Mouse (Mus musculus): Measurements from ENCODE around the gene Tmem209.

Gene Tmem209

DNA sequence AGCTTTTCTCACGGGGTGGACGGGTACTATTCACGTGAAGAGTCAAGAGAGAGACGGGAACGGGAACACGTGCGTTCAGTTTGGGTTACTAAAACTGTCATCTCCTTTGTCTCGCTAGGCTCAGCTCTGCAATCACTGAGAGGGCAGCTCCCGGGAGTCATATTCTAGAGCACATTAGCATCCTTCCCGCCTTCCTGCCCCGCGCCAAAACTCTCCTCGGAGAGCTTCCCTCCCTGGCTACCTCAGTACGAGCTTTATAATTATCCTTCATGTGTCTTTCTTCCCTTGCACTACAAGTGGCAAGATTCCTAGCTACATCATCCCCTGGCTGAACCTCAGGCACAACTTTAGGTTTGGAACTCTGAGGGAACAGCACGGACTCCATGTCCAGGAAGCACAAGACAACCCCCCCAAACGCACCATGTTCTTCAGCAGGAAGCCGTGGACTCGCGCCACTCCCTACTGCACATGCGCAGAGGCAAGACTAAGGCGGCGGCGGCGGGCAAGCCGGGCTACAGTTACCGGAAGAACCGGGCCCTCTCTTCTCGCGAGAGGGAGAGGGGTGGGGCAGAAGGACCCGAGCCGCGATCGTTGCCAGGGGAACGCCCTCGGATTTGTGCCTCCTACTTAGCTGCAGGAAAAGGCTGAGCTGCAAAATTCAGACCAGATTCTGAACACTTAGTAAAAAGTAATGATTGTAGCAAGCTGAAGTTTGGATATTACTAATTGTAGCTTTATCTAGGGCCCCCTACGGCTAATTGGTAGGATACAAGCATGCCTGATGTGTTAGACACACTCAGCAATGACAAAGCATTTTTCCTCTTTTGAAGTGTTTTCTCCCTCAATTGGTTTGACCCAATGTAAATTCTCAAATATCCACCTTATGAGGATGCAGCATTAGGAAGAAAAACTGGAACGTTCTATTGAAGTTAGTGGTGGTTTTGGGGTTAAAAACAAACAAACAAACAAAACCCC lies at the start of gene Tmem209, which contains the start of gene Ssmem1:
TSS of gene Tmem209 (minus strand) at position 519 of the 975 bp plus-strand sequence.
TSS of gene Ssmem1 (plus strand) at position 585 of the 975 bp plus-strand sequence.
- DNase-seq (ENCODE audit: low spot score in 2 of 2) = peak; percentile 98 to 99

DNA sequence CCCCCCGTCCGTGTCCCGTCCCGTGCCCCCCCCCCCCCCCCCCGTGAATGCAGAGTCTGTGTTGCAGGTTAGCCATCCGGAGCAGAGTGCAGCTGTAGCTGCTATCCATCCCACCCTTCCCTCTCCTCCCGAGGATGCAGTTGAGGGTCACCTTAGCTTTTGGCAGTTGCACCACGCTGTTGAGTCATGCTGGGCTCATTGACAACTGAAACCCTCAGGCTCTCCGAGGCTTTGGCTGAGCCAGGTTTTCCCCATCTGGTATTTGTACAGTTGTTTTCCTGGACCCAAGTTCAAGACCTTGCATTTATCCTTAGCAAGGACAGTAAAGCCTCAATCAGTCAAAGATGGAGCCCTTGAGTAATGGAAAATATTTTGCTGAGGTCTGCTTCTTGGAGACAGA lies 46.5 kb upstream of the Tmem209 start:
- DNase-seq (ENCODE audit: low spot score in 2 of 2) = no peak

DNA sequence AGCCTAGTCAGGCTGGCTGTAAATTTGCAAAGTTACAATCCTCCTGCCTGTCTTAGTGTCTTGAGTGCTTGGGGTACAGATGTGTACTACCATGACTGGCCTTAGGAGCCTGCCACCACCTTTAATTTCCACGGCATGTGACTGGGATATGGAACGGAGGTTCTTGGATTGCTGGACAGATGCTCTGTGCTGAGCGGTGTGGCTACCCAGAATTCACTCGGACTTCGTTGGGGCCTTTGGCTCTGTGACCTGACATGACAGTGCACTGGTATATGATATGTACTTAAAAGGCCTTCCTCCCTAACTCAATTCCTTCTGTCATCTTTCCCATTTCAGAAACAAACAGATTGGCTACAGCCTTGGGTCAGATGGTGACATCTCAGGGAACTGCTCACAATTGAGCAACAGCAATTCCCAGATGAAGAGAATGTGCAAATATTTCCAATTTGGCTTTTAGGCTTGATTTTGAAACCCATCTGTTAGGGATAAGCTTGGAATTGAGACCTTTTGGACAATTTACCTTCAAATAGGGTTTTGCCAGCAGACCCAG lies 45.1 kb upstream of the Tmem209 start:
- DNase-seq (ENCODE audit: low spot score in 2 of 2) = no peak

DNA sequence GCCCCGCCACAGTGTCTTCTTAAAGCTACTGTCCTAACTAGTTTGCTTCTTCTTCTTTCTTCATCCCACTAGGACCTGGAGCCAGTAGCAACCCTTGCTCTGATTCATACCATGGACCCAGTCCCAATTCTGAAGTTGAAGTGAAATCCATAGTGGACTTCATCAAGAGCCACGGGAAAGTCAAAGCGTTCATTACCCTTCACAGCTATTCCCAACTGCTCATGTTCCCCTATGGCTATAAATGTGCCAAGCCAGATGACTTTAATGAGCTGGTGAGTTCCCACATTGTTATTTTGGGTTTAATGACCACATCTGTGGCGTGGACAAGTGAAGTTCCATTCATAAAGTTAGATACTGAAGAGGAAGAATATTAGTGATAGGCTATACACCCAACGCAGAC lies 44.5 kb upstream of the Tmem209 start:
- DNase-seq (ENCODE audit: low spot score in 2 of 2) = no peak

DNA sequence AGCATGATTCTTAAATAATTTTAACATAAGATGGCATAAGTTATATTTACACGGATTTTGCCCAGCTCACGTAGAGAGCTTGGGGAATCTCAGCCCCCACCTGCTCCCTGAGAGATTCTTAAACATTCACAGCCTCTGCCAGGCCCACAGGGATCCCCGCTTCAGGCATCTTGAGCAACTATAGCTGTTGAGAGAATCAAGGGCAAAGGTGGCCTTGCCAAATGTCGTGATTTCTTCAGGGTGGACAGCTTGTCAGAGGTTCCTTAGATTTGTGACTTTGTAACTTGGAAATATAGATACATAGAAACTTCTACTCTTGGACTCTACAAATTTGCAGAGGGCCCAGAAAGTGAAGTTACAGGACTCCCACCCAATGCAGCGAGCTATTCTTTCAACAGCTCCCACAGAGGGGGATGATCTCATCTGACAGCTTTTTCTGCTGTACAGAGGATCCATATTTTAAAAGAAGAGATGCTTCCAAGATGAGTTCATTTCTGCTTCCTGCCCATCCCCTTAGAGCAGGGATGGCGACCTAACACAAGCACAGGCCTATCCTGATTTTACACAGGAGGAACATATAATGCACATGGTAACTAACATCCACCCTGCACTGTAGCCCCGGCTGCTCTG lies 43.9 kb upstream of the Tmem209 start:
- no peak for DNase-seq (ENCODE audit: low spot score in 2 of 2)

DNA sequence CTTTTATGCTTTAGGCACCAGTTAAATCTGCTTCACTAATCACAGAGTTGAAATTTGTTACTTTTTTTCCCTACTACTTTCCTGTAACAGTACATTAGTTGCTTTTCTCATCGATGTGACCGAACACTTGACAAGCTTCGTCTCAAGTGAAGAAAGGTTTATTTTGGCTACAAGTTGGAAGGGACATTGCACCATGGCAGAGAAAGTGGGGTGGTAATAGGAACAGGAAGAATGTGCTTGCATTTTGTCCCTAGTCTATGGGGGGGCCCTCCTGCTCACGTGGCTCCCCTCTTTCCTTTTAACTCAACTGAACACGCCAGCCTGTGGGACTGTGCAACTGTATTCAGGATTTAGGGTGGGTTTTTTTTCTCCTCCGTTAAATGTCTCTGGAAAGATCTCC lies 43.0 kb upstream of the Tmem209 start:
- no peak for DNase-seq (ENCODE audit: low spot score in 2 of 2)

DNA sequence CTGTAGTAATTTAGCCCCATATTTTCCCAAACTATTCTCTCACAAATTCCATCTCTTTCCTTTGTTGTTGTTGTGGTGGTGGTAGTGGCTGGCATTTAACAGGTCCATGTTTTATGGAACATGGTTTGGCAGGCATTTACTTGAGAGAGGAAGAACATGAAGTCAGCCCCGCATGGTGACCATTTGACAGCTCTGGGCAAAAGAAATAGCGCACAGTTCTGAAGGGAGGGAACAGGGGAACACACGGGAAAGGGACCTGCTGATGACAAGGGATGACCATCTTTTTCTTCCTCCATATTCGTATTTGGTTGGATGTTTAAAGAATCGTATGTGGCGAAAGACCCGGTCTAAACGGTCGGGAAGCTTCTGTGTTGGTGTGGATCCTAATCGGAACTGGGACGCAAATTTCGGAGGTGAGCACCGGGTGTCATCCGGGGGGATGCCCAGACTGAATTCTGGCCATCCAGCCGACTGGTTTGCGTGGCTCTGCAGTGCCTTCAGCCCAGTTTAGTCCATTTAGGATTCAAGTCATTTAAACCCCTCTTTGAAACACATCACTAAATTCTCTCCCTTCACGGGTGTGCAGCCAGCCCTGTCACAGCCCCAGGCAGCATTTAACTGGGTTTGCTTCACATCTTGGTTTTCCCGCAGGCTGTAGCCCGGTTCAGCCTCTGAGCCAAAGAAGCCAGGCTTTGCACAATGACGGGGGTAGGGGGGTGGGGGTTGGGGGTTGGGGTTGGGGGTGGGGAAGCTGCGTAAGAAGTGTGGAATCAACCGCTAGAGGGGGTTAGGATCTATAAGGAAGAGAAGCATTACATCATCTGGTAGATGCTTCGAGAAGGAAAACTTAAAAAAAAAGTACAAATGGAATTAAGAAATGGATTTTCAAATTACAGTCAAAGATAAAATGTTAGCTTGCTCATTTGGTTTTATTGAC lies 42.3 kb upstream of the Tmem209 start:
- no peak for DNase-seq (ENCODE audit: low spot score in 2 of 2)

DNA sequence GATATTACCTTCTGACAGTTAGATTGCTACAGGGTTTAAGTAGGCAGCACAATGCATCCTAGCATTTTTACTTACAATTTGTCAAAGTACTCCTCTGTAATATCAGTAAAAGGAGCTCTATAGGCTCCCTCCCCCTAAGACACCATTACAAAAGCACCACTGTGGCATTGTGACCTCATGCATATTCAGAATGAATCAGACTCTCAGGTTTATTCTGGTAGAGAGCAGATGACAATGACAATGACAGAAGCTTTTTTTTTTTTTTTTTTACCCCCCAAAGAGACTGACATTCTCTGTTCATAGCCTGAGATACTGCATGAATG lies 41.6 kb upstream of the Tmem209 start:
- DNase-seq (ENCODE audit: low spot score in 2 of 2) = no peak

DNA sequence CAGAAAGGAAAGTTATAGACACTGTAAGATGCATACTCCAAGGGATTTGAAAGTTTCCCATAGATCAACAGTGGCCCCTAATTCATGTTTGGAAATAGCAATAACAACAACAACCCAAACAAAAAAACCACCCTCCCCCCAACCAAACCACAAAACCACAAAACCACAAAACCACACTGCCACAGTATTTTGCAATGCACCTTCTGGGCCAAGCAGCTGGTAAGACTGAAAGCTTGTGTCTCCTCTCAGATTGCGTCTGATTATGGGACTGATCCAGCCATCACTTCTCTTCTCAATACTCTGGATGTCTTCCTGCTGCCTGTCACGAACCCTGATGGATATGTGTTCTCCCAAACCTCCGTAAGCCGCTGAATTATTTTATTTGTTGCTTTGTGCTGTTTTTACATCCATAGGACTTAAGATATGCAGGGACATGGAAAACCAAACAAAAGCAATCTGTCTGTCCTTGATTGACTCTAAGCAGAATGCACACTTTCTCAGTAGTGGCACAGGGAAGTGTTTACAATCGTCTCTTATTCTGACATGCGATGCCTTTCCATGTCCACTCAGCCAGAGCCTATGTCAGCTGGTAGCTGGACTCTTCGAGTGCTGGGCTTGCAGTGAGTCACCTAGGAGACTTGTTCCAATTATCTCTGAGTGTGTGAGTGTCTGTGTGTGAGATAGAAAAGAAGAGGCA lies 41.1 kb upstream of the Tmem209 start:
- no peak for DNase-seq (ENCODE audit: low spot score in 2 of 2)

DNA sequence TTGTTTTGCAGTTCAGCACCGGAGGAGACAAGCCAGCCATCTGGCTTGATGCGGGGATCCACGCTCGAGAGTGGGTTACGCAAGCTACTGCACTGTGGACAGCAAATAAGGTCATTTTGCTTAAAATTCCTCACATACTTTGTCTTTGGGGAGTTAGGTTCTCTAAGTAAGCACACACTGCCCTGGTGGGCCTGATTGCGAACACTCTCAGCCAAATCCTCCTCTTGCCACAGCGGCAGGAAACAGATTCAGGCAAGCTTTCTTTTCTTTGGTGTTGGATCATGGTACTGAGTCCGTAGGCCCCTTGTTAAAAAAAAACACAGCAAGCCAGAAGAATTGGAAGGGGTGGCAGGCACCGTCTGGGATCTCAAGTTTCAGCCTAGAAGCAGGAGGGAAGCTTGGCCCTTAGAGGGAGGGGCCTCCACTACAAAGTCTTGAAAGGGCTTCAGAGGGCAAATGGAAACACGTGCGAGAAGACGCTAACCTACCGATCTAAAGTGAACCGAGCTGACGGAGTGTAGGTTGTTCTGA lies 39.7 kb upstream of the Tmem209 start:
- DNase-seq (ENCODE audit: low spot score in 2 of 2) = no peak

DNA sequence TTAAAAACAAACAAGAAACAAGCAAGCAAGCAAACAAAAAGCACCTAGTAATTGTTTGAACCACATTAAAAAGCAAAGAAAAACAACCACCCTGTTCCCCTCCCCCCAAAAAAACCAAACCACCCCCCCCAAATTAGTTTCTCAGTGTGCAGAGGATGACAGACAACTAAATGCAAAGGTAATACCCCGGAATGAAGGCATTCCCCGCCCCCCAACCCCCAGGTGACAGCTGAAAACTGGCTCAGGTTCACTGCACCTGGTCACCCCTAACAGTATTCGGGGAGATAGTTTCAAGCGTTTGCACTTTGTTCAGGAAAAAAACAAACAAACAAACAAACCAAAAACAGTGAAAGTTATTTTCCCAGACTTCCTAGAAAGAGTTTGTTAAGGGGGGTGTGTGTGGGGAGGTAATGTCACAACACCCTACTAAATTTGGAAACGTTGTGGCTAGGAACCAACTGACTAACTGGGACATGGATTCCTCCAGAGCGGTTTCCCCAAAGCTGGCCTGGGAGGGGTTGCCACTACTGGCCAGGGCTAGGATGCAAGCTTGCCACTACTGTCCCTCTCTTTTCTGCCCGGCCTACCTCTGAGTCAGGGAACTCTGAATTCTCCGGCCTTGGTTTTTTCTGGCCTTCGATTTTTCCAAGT lies 38.2 kb upstream of the Tmem209 start:
- no peak for DNase-seq (ENCODE audit: low spot score in 2 of 2)

DNA sequence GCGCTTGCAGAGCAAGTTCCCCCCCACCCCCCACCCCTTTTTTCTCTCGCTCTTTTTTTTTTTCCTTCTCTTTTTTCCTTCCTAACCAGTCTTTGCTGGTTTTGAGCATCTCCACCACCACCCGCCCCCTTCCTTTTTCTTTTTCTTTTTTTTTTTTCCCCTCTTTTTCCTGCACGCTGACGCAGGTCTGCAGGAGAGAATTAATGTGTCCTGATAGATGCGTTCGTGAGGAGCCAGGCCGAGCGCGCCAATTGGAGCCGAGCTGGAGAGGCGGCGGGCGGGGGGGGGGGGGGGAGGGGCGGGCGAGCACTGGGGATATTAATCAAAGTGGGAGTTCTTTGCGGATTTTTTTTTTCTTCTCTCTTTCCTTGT lies 37.7 kb upstream of the Tmem209 start:
- DNase-seq (ENCODE audit: low spot score in 2 of 2) = no peak

DNA sequence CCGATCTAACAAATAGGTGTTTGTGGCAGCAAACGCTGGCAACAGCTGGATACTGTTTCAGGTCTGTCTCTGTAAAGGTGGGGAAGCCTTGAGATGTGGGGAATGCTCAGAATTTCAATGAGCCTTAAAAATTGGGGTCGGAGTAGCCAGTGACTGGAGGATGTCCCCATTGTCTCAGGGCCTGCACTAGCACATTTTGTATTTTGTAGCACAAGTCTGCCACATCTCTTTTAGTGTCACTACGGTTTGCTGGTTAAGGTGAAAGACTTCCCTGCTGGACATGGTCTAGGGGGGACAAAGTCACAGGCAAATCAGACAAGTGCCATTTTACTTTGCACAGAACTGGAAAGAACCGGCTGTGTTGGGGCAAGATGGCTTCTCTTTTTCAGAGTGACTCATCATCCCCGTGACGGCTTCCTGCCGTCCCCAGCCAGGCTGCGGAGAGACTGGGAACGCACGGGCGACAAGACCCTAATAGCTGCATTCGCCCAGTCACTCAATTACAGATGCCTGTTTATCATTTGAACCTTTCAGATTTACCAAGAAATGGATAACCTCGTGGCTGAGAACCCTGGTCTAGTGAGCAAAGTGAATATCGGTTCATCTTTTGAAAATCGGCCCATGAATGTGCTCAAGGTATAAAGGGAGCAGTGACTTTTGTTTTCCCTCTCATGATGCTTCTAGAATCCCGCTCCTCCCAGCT lies 37.1 kb upstream of the Tmem209 start:
- DNase-seq (ENCODE audit: low spot score in 2 of 2) = no peak

DNA sequence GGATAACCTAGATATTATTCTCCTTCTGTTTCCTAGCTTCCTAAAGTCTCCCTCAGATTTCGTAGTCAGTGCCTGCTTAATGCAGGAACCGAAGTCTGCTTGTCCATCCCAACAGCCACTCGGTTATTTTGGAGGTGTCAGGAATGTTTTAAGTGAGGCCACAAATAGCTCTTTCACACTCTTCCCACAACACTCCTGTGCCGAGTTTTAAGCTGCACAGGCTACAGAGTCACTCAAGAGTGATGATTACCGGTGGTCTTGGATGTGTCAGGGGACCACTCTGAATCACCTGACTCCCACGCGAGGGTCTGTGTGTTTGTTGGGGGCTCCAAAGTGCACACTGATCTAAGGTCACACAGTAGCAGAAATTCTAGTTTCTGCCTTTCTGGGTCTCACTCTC lies 36.1 kb upstream of the Tmem209 start:
- DNase-seq (ENCODE audit: low spot score in 2 of 2) = no peak

DNA sequence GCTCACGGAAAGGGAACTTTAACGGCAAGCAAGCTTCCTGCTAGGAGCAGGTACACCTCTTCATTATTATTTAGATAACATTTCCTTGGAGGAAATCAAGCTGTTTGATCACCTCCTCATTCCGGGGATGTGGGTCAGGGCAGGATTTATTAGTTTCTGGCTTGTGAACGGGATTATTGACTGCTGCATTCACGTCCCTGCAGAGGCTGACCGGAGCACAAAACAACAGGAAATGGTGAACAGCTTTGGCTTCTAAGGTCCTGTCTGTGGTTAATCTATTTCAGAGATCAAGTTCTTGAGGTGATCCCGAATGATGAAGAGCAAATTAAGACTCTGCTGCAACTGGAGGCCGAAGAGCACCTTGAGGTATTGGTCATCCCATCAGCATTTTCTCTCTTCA lies 34.3 kb upstream of the Tmem209 start:
- no peak for DNase-seq (ENCODE audit: low spot score in 2 of 2)

DNA sequence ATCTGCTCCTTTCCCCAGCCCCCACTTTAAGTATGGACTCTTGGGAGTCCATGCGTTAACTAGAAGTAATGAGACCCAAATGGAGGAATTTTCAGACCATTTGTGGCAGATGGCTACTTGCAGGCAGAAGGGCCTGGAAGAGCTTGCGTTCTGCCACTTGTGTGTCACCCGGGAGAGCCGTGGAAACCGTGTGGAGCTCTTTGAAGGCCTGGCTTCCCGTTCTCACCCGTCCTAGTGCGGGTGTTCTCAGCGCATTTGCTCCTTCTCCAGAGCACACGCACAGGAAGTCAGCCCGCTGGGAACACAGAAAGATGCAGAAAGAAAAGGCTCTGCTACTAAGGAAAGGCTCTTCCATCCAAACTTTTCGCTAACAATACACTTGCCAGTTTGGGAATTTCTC lies 33.5 kb upstream of the Tmem209 start:
- DNase-seq (ENCODE audit: low spot score in 2 of 2) = no peak

DNA sequence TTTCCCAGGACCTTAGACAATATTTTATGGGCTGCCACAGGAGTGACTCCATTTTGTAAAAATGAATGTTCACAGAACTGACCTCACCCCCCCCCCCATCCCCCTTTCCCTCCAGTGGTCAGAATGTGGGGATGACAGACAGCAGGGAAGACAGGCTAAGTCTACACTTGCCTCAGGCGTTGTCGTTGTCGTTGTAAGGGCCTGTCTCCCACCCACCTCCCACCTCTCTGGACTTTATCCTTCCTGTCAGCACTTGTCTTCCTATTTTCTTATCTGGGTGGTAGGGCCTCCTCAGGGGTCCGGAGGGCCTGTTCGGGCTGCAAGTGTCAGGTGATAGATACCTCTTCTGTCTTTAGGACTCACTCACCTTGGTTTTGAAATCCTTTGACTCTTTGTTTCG lies 32.7 kb upstream of the Tmem209 start:
- DNase-seq (ENCODE audit: low spot score in 2 of 2) = no peak

DNA sequence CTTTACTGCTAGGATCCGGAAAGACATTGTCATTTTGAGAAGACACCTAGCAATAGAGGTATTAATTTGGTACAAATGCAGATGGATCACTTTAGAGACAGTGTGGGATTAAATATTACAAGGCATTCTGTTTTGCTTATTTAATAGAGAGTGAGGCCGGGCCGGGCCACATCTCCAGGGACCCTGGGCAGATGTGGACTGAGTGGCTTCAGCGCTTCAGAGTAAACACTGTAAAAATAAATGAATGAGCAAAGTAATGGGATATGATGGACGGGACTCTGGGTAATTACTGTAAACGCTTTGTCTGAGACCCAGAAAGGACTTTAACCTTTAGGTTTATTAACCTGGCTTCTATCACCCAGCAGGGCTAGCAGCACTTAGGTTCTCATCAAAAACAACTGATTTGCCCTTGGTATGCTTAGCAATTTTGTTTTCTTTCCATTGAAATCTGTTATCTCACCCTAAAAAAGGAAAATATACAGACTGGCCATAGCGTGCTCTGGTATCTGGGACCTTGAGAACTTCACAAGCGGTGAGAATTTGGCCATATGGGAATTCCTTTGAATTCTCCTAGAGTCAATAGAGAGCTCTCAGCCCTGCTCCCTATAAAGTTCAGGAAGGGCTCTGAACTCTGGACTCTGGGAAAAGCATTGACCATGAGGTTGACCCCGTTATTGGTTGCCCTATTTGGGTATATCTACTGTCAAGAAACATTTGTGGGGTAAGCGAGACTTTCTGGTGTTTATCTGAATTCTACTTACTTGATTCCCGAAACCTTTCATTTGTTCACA lies 31.6 kb upstream of the Tmem209 start, which contains the start of gene Cpa2:
TSS of gene Cpa2 (plus strand) at position 574 of the 791 bp plus-strand sequence.
- DNase-seq (ENCODE audit: low spot score in 2 of 2) = no peak

DNA sequence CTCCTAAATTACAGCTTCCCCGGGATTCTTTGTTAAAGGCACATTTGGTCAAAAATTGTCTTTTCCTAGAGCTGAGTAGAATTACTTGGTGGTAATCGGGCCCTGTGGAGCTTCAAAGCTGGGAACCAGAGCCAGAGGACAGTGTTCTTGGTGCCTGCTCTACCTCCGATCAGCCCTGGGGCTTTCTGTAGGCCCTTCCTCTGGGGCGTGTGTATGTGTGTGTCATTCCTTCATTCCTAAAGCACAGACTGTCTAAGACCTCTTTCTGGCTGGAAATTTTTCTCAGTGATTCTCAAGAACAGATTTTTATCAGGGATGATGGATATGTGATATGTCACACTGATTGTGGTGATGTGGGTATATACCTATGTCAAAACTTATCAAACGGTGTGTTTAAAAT lies 29.2 kb upstream of the Tmem209 start:
- DNase-seq (ENCODE audit: low spot score in 2 of 2) = no peak
